Mouse (Mus musculus) ES-E14 (cell line): ENCODE results near the gene Pcgf1.

Source experiments
- CHD2 ChIP-seq: IDR thresholded peaks from 2 replicates; pipeline ENCODE4 v1.6.1; 2014; ENCODE audit warnings: mild to moderate bottlenecking, low read depth, low read length, inconsistent platforms
- HCFC1 ChIP-seq: IDR thresholded peaks from 2 replicates; pipeline ENCODE4 v1.6.1; 2012; ENCODE audit warnings: low read length, inconsistent platforms, borderline replicate concordance; ENCODE audit not compliant: insufficient read depth
- MAFK ChIP-seq: IDR thresholded peaks from 2 replicates; pipeline ENCODE4 v1.6.1; 2014; ENCODE audit warnings: mild to moderate bottlenecking, low read depth, low read length, inconsistent platforms; ENCODE audit not compliant: insufficient read depth
- ZNF384 ChIP-seq: IDR thresholded peaks from 2 replicates; pipeline ENCODE4 v1.6.1; 2012; ENCODE audit warnings: low read depth, low read length, inconsistent platforms

GRCm38 (mm10) chr6:83037188-83037587 is 40.5 kb upstream of the Pcgf1 start:
- TF ChIP-seq ZNF384 (no peak), HCFC1 (no peak), CHD2 (no peak), MAFK (no peak)
